Mouse (Mus musculus) heart, adult 11 months (tissue): ENCODE results near the gene Asic2.

Experiments
- DNase-seq: peaks from one replicate; pipeline ENCODE4 v3.0.0; 2022

Asic2 gene

GRCm38 (mm10) chr11:81706996-81707395 is 261.3 kb downstream of the Asic2 start:
- DNase-seq: peak; percentile 63

GRCm38 (mm10) chr11:81698008-81698407 is 270.2 kb downstream of the Asic2 start:
- DNase-seq: peak; percentile 44

GRCm38 (mm10) chr11:81695501-81695900 is 272.8 kb downstream of the Asic2 start:
- no peak for DNase-seq

- peak; percentile 33 for DNase-seq
Observed at GRCm38 (mm10) chr11:81680511-81680910, 287.7 kb downstream of the Asic2 start.

- no peak for DNase-seq
Observed at GRCm38 (mm10) chr11:81671724-81672123, 296.5 kb downstream of the Asic2 start.

GRCm38 (mm10) chr11:81670436-81670835 is 297.8 kb downstream of the Asic2 start:
- no peak for DNase-seq

- DNase-seq: no peak
Observed at GRCm38 (mm10) chr11:81658850-81659249, 309.4 kb downstream of the Asic2 start.

- no peak for DNase-seq
Observed at GRCm38 (mm10) chr11:81657121-81657520, 311.1 kb downstream of the Asic2 start.

- no peak for DNase-seq
Observed at GRCm38 (mm10) chr11:81647828-81648227, 320.4 kb downstream of the Asic2 start.

- no peak for DNase-seq
Observed at GRCm38 (mm10) chr11:81645549-81645948, 322.7 kb downstream of the Asic2 start.

GRCm38 (mm10) chr11:81636356-81636755 is 331.9 kb downstream of the Asic2 start:
- no peak for DNase-seq

GRCm38 (mm10) chr11:81634360-81635350 is 333.6 kb downstream of the Asic2 start:
- peak; percentile 76 for DNase-seq

GRCm38 (mm10) chr11:81625199-81625598 is 343.1 kb downstream of the Asic2 start:
- peak; percentile 68 for DNase-seq

- DNase-seq: peak; percentile 75
Observed at GRCm38 (mm10) chr11:81620516-81620915, 347.7 kb downstream of the Asic2 start.

- DNase-seq: peak; percentile 78
Observed at GRCm38 (mm10) chr11:81616437-81616836, 351.8 kb downstream of the Asic2 start.

- peak; percentile 71 for DNase-seq
Observed at GRCm38 (mm10) chr11:81613869-81614620, 354.2 kb downstream of the Asic2 start.

- DNase-seq: peak; percentile 87
Observed at GRCm38 (mm10) chr11:81612798-81613540, 355.3 kb downstream of the Asic2 start.

GRCm38 (mm10) chr11:81611948-81612797 is 356.1 kb downstream of the Asic2 start:
- DNase-seq: peak; percentile 86

- peak; percentile 75 for DNase-seq
Observed at GRCm38 (mm10) chr11:81610506-81610905, 357.8 kb downstream of the Asic2 start.

- peak; percentile 63 for DNase-seq
Observed at GRCm38 (mm10) chr11:81602971-81603370, 365.3 kb downstream of the Asic2 start.

GRCm38 (mm10) chr11:81601736-81602135 is 366.5 kb downstream of the Asic2 start:
- DNase-seq: no peak

GRCm38 (mm10) chr11:81597601-81598000 is 370.7 kb downstream of the Asic2 start:
- DNase-seq: peak; percentile 87
